Mouse (Mus musculus) layer of hippocampus, adult 2 months (tissue): Measurements from ENCODE around the gene Syngr1. TPM values are rescaled to one million over a fixed set of nuclear protein-coding genes. Genes with fewer than 3 reads are reported as not detected.

Experiments
- DNase-seq, 2 experiments: peaks; one replicate each; pipeline ENCODE4 v3.0.0; 2022; ENCODE audit warnings: low spot score in 2 of 2
- H3K27ac ChIP-seq: fragments of 200-600 bp; 2 replicates; pipeline ENCODE4 v1.8.1; 2022
- H3K4me3 ChIP-seq: fragments of 200-600 bp; 2 replicates; pipeline ENCODE4 v1.8.1; 2022; ENCODE audit warnings: mild to moderate bottlenecking
- CTCF ChIP-seq: fragments of 200-600 bp; conservative IDR thresholded peaks from 2 replicates; pipeline ENCODE4 v1.8.1; 2022; ENCODE audit warnings: antibody characterized with exemption, mild to moderate bottlenecking, moderate library complexity
- total RNA-seq, 2 experiments: library from RNA; stranded (reverse); gene quantifications; 2 replicates each; pipeline ENCODE4 v1.2.3; 2021

Gene Syngr1
- total RNA-seq, 2 experiments from 2014 or later: 356 to 380 TPM

DNA sequence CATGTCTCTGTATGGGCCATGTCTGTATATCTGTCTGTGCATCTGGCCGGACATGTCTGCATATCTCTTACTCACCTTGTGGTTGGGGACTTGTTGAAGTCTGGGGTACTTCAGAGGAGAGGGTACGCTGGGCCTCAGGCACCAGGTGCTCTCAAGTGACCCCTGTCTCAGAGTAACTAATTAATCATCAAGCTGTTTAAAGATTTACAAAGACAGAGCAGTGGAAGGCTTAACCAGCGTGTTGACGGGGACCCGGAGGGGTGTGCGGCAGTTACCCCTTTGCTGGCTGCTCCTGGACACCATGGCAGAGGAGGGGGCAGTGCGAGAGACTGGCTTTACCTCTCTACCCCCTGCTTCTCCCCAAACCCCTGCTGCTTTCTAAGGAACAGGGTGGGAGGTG lies 31.5 kb upstream of the Syngr1 start:
- no peak for DNase-seq
- Histone ChIP-seq H3K4me3 (no peak overlapping the region), H3K27ac (no peak overlapping the region)
- TF ChIP-seq CTCF: no peak

- no peak overlapping the region for H3K4me3 ChIP-seq
- TF ChIP-seq CTCF: peak; percentile 24; the same call in 1 of the 2 replicates
- no peak for DNase-seq
- H3K27ac ChIP-seq: no peak overlapping the region
Measured at GRCm38 (mm10) chr15:80060356-80061070, 30.6 kb upstream of the Syngr1 start.

GRCm38 (mm10) chr15:80061071-80061550 lies 30.0 kb upstream of the Syngr1 start:
- DNase-seq: no peak
- Histone ChIP-seq H3K4me3 (no peak overlapping the region), H3K27ac (no peak overlapping the region)
- TF ChIP-seq CTCF: no peak

GRCm38 (mm10) chr15:80062339-80062738 lies 28.8 kb upstream of the Syngr1 start:
- TF ChIP-seq CTCF: no peak
- no peak for DNase-seq
- Histone ChIP-seq H3K4me3 (no peak overlapping the region), H3K27ac (no peak overlapping the region)

- TF ChIP-seq CTCF: no peak
- no peak overlapping the region for H3K27ac ChIP-seq
- DNase-seq: no peak
- H3K4me3 ChIP-seq: no peak overlapping the region
Measured at GRCm38 (mm10) chr15:80062821-80063220, 28.3 kb upstream of the Syngr1 start.

DNA sequence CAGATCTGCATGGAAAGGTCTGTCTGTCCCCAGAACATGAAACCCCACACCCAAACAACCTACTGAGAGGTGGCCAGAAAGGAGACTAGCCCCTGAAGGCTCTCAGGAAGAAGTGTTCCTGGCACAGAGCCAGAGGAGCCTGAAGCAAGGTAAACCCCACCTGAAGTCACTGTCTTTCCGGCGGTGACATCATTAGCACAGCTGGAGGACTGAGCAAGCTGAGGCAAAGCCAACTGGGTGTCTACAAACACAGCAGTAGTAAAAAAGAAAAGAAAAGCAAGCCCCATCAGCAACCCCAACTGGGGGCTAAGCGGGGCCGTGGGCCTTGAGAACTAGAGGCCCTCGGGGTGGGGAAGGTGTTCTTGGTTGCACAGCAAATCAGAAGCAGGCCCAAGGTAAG lies 26.2 kb upstream of the Syngr1 start:
- Histone ChIP-seq H3K4me3 (no peak overlapping the region), H3K27ac (no peak overlapping the region)
- no peak for DNase-seq
- TF ChIP-seq CTCF: no peak

GRCm38 (mm10) chr15:80065414-80065813 lies 25.7 kb upstream of the Syngr1 start:
- no peak for DNase-seq
- Histone ChIP-seq H3K4me3 (no peak overlapping the region), H3K27ac (no peak overlapping the region)
- TF ChIP-seq CTCF: peak; percentile 73

DNA sequence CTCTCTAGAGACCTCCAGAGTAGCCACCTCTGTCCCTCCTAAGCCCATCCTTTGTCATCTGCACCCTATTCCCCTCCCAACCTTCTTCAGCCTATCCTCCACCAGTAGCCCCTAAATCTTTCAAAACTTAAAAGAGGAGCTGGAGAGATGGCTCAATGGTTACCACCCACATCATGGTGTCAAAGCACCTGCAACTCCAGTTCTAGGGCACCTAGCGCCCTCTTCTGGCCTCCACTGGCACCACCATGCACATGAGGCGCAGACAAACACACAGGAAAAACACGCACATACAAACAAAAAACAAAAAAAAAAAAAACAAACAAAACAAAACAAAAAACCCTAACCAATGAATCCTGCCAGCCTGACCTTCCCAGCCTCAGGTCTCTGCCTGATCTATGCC lies 24.6 kb upstream of the Syngr1 start:
- TF ChIP-seq CTCF: peak; percentile 70
- H3K27ac ChIP-seq: no peak overlapping the region
- no peak for DNase-seq
- H3K4me3 ChIP-seq: no peak overlapping the region

GRCm38 (mm10) chr15:80069171-80069570 lies 22.0 kb upstream of the Syngr1 start:
- Histone ChIP-seq H3K4me3 (no peak overlapping the region), H3K27ac (no peak overlapping the region)
- no peak for TF ChIP-seq CTCF
- no peak for DNase-seq

DNA sequence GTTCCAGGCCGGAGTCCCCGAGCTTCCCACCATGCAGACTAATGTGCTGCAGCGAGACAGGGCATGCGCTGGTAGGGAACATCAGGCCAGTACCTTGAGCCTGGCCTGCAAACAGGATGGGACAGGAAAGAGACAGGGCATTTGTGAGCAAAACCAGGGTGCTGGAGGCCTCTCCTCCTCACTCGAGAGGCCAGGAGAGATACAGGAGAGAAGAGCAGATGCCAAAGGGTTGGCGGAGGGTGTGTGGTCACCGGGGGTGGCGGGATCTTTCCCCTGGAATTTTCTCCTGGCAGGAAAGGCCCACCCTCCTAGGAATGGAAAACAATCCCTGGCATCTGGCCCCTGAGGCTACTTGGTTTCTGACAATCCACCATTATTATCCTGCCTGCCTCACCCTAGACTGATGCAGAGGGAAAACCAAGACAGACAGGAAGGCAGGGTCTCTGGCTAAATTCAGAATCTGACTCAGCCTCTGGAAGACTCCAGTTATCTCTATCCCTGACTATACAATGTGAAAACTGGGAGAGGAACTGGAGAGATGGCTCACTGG lies 21.0 kb upstream of the Syngr1 start:
- TF ChIP-seq CTCF: no peak
- no peak for DNase-seq
- no peak overlapping the region for H3K4me3 ChIP-seq
- H3K27ac ChIP-seq: no peak overlapping the region

GRCm38 (mm10) chr15:80071951-80072437 lies 19.1 kb upstream of the Syngr1 start:
- Histone ChIP-seq H3K27ac (peak overlapping the region; percentile 48; the same call in 1 of the 2 replicates), H3K4me3 (no peak overlapping the region)
- TF ChIP-seq CTCF: no peak
- no peak for DNase-seq

DNA sequence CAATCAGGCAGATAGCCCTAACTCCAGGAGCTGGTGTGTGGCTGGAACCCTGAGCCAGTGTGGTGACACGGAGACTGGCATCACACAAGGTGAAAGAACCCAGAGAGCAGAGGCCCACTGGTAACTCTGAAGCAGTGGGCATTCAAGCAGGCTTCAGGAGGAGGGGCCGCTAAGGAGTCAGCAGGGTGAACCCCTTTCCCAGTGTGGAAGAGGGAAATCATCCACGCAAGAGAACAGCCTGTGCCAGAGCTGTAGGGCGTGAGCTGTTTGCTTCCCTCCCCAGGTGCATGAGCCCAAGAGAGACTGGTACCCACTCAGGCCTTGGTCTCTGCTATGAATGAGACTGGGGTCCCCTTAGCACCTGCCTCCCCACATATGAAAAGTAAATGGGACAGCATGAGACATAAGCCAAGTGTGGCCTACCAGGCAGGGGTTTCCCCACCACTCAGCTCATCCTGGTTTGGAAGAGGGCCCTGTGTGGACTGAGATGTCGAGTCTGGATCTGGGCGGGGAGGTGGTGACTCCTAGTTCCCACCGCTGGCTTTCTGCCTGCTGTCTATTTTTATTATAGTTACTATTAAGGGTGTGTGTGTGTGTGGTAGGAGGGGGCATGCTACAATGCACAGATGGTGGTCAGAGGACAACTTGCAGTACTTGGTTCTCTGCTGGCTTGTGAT lies 18.4 kb upstream of the Syngr1 start:
- no peak overlapping the region for H3K4me3 ChIP-seq
- peak overlapping the region; percentile 48; the same call in 1 of the 2 replicates for H3K27ac ChIP-seq
- TF ChIP-seq CTCF: no peak
- no peak for DNase-seq

DNA sequence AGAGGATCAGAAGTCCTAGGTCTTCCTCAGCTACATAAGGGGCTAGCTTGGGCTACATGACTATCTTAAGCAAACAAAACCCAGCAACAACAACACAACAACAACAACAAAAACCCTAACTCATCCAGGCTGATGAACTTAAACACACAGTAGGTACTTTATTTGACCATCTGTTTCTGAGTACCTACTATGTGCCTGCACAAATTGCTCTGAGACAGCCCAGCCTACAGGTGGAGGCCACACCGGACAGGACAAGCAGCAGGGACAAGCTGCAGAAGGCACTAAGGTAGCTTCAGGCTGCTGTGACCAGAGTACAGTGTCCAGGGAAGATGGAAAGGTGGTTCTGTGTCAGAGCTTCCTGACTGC lies 17.9 kb upstream of the Syngr1 start:
- Histone ChIP-seq H3K4me3 (no peak overlapping the region), H3K27ac (0 out of 2 replicates have a peak overlapping the region, but pooled peaks have one; percentile 10)
- no peak for DNase-seq
- TF ChIP-seq CTCF: no peak
